Mouse (Mus musculus) T-cell, adult 2 months (primary cell): ENCODE data around the gene En1.

Experiments used
- DNase-seq: peaks from one replicate; pipeline ENCODE4 v3.0.0; 2022; ENCODE audit warnings: low spot score

Gene En1

DNA sequence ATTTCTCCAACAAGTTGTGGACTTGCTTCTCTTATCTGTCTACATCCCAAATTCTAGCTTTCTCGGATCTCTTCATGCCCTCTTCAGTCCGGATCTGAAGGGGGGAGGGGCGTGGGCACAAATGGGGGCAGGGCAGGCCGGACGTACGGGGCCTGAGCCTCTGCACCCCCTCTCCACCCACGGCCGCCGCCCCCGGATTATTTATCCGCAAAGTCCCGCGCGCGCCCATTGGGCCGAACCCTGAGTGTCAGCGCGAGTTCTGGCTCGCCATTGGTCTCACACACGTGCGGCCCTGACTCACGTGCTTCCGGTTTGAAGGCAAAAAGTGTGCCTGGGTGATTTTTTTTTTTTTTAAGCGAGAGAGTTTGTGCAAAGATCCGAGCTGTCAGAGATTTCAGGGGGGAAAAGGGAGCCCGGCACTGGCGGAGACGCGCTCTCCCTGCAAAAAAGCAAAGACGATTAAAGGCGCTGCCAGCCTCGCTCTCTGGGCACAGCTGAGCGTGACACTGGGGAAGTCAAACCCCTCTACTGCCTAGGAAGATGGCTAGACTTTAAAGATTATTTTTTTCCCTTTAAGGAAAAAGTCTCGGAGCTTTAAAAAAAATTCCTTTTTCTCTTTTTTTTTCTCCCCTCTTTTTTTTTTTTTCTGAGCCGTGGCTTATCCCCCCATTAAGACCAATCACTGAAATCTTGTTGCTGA is at the start of gene En1:
Gene En1, plus strand, starts transcription at position 388 of the 700 bp plus-strand sequence.
- no peak for DNase-seq

DNA sequence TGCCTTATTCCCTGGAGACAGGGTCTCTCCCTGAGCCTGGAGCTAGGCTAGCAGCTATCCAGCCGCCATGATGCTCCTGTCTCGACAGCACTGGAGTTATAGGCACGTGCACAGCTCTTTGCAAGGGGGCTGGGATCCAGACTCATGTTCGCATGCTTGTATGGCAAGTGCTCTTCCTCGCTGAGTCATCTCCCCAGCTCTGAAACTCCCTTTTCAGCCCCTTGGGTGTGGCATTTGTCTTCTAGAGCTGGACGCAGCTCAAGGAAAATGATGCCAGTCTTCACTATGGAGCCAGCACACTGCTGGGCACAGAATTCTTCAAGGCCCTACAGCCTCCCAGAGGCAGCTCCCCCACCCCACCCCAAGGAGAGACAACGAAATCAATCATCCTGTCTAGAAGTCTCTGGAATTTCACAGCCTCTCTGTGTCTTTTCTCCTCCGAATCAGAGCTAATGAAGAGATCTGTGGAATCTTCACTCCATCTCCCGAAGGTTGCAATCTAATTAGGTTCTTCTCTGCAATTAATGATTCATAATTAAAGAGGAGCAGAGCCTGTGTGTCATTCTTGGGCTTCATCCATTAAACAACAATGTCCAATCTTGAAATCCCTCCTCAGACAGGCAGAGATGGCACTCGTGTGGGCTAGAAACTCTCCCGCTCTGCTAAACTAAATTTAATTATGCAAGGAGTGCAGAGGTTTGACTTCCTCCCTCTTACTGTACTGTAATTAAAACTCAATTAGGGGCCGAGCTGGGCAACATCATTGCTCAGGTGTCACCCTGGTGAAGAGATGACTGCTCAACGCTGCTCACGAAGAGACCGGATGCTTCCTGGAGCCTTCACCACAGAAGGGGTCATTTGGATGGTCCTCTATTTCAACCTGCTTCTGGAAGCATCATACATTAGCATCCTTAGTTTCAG is 45.0 kb upstream of the En1 start:
- no peak for DNase-seq

DNA sequence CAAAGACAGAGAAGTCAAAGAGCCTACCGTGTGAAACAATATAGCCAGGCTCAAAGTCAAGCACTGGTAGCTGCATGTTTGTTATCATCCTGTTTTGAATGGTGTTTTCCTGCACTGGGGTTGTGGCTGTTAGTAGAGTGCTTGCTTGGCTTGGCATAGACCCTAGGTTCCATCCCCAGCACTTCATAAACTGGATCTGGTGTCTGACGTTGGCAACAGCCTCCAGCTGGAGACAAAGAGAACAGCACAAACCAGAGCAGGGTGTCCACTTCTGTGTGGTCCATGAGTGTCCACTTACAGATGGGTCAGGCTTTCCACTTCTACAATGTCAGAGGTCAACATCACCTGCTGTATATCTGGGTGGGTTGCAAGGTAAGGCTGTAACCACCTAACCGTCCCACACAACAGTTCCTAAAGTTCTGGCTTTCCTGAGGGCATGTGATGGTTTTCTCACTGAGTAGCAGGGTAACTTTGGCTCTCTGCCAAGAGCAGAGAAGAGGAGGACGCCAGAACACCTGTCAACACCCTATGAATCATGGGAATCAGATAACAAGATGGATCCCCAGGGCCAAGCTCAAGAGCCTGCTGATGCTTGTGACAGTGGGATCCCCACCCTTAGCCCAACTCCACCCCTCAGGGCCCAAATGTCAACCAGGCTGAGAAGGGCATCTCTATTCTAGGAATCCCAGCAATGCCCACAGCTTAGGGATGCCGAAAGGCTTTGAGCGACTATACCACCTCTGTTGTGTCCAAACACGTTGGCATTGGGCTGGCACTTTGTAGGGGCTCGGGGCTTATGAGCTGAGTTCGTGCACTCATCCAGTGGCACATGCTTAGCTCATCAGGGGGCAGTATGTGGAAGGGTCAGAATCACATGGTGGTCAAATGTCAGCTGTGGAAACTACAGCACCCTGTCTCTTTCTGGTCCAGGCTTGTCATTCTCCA is 43.6 kb upstream of the En1 start:
- DNase-seq: no peak

DNA sequence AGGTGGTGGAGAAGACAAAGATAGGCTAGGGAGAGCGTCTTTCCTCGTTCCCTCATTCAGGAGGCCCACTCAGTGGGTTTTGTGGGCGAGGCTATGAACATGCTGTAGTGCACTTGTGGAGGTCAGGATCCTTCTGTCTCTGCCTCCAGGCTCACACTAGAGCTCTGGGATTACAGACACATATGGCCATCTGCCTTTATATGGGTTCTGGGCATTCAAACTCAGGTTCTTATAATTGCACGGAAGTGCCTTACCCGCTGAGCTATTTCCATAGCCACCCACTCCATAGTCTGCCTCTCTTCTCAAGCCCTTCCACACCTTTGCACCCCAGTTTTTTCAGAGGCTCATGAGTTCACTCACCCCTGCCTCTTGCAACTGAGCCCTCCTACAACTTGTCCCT is 42.3 kb upstream of the En1 start:
- DNase-seq: no peak

DNA sequence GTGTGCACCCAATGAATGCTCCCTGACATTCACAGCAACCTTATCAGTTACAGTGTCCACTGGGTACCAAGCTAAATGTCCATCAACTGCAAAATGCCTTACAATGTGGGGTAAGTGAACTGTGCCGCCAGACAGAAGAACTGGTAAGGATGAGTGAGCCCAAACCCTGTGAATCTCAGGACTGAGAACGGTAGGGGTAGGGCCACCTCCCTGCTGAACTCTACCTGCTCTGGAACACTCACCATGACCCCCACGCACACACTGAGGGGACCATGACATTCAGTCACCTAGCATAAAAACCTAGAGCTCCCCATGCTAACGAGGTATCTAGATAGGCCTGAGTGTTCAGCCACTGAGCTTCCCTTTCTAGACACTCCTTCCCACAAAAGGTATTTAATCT is 20.9 kb upstream of the En1 start:
- no peak for DNase-seq

DNA sequence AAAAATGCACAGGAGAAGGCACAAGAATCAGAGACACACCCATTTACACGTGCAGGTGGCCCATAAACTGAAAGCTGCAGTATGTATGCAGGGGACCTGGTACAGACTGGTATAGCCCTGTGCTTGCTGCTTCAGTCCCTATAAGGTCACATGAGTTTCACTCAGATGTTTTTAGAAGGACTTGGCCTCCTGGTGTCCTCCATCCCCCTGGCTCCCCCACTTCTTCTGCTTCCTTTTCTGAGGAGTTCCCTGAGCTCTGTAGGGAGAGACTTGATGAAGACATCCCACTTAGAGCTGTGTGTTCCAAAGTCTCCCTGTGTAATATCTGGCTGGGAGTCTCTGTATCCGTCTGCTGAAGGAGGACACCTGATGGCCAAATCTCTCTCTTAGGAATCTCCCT is 16.7 kb upstream of the En1 start:
- no peak for DNase-seq

DNA sequence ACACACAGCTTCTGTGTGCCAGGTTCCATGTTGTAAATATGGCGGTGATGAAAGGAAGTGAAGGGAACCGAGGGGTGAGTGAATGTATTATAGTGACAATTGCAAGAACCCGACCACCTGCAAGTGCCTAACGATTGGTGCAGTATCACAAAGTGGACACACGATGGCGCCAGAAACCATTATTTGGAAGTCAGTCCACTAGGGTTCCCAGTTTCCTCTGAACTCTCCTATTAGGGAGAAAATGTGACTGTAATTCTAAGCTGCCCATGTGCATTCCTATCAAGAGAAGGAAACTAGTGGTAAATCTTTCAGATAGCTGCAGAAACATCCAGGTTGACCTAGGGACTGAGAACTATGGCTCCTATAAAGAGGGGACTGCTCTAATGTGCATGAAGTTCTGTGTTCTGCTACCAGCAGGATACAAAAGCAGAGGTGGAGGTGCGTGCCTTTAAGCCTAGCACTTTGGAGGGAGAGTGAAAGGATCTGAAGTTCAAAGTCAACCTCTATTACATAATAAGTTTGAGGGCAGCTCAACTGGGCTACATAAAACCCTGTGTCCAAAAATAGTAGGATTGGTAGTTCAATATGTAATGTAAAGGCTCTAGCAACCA is 15.6 kb upstream of the En1 start:
- DNase-seq: no peak

DNA sequence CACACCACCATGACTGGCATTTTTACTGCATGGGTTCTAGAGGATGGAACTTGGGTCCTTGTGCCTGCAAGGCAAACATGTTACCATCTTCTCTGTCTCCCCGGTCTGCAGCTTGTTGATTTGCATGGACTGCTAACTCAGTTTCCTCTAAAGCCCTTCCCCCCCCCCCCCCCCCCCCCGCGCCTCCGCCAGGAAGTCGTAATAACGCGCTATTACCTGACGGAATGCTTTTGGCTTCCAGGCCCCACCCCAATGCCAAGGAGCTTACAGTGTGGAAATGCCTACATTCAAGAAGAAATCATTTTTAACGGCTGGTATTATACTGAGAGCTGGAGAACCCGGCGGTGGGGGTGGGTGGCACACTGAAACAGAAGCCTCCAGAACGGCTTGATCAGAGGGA is 14.8 kb upstream of the En1 start:
- no peak for DNase-seq

DNA sequence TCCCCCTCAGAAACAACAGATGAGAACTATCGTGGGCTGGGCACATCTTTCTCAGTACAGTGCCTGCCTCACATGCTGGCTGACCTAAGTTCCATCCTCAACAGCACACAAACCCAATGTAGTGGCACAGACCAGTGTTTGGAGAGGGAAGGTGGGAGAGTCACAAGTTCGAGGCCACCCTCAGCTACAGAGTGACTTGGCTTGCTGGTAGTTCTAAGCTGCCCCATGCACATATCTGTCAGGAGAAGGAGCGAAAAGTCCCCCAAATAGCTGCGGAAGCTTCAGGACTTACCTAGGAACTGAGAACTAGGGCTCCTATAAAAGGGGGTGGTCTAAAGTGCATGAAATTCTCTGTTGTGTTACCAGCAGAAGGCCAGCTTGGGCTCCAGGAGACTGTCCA is 14.3 kb upstream of the En1 start:
- DNase-seq: no peak

DNA sequence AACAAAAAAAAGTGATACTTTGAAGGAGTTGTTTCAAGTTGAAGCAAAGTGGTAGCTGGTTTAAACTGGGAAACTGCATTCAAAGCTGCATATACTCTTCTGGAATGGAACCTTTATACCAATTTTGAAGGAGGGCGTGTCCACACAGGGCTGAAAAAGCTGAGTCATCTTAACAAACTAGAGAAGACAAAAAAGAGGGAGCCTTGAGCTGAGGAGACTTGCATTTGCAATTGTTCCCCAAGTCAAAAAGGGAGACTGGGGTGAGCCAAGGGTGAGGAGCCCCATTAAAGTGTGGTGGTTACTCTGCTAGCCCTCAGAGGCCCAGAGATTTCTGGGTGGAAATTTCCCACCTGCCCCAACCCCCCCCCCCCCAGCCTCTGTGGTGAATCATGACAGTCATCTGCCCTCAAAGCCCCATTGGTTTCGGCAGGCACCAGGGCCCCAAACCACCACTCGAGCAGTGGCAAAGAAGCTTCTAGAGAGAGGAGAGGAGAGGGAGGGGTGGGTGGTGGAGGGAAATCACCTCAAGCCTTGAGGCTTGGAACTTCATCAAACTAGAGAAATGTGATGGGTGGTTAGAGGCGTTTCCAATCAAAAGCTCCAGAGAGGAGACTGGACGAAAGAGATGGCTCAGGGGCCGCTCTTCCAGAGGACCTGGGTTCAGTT is 13.7 kb upstream of the En1 start:
- no peak for DNase-seq

DNA sequence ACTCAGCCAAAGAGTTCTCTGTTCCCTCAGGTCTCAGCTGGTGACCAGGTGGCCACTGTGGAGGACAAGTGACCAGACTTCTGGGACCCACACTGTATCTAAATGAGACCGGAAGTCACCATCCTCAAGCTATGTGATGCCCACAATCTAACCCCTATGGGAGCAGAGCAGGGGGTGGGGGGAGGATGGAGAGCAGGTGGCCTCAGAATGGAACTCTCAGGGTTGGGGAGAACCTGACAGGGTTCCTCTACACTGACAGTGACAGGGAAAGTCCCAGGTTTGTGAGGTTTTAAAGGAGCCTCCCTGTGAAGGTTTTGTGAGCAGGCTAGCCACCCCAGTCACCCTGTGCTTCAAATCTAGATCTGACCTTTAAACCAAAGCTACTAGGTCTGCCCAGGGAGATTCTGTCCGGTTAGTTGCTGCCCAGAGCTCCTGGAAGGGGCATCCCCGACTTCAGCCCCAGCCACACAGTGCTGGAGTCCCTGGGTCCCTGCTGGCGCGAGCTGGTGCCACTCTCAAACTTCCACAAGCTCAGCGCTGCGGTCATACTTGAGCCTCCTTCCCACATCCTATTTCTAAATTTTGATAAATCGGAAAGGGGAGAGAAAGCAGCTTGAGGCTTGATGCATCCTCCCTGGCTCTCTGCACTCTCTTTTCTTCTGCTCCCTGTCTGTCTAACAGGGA is 8.8 kb upstream of the En1 start:
- no peak for DNase-seq

DNA sequence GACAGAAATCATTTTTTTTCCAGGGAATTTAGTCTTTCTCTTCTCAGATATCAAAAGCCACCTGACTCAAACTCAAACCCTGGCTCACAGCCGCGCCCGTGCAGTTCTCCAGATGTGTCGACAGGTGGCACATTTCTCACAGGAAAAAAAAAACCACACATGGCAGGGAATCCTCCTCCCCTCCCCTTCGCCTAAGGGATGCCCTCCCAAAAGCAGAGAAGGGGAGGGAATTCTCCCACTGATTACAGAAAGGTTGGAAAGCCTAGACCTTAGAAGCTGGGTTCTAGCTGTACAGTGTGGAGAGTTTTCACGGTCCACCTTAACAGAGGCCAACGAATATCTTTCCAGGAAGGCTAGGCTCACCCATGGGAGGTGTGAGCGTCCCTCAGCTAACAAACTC is 7.6 kb upstream of the En1 start:
- no peak for DNase-seq

DNA sequence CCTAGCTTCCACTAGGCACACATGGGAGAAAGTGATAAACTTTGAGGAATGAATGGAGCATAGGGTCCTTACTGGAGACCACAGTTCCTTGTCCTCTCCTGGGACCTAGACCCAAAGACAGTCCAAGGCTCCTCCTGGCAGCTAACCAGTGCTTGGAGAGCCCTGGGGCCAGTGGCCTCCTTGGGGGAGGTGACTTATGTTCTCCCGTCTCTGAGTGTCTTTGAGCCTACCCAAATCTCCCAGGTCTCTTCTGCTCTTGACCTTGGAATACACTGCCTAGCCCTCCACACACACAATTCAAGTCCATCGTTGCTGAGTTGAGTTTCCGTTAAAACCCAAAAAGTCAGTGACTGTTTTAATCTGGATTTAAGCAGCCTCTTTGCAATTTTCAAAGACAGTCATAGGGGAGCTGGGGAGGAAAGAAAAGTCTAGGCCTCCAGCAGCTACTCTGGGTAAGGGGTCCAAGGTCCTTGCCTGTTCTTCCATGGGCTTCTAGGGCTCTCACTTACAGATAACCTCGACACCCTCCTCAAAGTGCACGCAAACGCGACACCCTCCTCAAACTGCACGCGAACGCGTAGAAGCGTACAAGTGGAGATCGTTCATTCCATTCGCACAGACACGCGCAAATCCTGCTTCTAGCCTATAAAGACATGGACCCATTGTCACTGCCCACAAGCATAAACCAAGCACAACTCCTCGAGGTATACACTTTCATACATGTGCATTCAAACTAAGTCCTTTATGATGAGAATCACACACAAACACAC is 6.6 kb upstream of the En1 start:
- no peak for DNase-seq

DNA sequence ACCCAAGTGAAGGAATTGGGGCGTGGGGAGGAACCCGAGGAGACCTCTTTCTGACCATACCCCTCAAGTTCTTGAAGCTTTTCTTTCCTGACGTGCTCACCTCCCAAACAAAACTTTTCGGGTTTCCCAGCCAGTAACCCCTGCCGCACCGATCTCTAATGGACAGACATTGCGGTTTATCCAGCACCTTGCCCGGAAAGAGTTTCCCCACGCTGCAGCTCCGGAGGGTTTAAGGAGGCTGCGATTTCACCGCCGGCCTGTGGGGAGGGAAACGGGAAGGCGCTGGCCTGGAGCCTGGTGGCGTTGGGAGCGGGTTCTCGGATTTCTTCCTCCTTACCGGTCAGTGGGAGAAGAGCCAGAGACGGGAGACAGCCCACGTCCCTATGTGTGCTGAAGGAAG is 5.9 kb upstream of the En1 start:
- no peak for DNase-seq

DNA sequence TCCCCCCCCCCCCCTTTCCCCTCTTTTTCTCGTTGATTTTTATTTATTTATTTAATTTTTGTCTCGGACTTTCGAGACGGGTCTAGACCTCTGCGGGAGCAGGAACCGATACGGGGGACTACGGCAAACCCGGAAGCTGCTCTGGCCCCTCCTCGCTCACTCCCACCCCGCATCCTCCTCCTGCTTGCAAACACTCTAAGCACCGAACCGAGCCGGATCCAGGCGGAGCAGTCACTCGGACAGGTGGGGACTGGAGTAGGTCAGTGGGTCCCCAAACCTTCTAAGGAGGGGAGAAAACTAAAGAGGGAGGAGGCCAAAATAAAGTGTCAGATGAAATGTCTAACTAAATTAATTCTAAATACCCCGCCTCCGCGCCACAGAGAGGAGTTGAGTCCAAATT is 5.4 kb upstream of the En1 start:
- DNase-seq: no peak

DNA sequence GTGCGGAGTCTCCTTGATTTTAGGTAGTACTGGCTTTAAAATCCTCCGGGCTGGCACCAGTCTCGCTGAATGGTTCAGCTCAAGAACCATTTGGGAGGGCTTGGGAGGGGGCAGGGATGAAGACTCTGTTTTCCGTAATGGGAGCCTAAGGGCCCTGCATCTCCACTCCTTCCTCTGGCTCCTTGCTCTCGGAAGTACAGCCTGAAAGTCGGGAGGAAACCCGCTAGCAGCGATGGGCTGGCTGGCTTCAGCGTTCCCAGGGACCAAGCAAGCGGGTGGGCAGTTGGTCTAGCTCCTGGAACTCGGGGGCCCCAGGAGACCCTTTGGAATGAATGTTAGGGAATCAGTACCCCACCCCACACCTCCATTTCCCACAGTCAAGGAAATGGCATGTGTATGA is 4.9 kb upstream of the En1 start:
- DNase-seq: no peak

DNA sequence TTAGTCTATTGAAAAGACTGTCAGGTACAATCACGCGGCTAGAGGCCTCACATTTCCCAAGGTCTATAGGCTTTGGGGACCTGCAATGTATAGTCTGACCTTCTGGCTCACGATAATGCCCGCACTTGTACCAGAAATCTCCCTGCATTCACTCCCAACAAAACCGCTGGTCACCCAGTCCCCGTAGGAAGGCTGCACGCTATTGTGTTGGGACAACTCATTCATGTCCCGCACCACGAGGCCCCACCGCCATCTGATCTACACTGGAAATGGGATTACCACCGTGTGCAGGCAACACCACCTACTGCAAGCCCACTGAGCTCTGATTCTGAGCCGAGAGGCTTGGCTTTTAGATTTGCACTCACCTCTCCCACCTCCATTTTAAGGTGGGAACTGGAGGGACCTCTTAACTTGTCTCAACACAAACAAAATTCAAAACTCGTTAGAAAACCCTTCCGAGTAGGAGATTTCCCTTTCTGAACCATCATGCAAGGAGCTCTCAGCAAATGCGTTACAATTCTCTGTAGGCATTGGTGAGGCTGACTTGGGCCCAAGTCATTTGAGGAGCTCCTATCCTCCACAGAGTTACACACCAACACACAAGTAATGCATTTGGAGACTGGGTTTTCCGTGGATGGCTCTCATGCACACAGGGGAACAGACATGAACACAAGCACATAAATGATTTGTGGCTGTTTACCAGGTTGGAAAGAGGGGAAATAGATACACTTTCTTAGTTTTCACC is 3.9 kb upstream of the En1 start:
- DNase-seq: no peak

DNA sequence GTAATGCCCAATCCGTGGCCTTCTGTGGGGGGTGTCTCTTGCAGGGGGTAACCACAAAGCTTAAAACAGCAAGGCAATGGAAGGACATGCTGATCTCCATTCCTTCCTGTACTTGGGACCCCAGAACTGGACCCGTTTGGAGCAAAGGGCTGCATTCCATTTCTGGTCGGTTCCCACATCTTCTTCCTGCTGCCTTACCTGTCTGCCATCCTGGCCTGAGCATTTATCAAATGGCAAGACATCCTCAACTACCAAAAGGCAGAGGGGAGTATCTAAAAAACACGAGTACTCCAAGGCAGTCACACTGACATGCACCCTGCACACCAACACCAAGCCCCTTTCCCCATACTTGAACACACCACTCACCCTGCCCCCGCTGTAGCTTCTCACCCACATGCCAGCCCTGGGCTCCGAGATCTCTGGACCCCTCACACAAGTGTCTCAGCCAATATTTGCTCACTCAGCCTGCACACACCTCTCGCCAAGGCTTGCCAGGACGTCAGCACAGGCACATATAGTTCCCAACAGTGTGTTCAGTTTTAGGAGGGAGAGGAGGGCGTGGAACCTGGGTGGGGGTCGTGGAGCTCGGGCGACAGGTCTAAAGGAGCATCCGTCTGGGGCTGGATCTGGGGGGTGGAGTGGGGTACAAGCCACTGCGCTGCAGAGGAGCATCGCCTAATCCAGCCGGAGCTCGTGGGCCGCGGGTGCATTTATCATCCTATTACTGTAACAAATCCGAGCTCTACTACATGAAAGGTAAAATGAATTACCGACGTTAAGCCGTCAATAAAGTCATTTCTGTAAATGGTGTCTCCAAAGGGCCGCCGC is 2.7 kb upstream of the En1 start:
- DNase-seq: no peak

DNA sequence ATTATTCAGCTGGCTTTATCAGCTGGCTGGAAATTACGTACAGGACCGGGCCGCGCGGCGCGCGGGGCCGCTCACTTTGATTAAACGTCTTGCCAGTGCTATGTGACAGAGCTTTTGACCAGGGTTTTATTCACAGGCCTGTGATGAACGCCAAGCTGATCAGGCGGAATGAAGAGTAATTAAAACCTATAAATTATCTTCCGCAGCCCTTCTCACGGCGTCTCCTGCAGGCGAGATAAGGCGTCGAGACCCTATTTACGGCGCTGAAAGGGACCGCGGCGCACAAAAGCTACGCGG is 2.1 kb upstream of the En1 start:
- no peak for DNase-seq
